Mouse (Mus musculus): Measurements from ENCODE around the gene Qsox1. TPM values are rescaled to one million over a fixed set of nuclear protein-coding genes. Genes with fewer than 3 reads are reported as not detected.

The Qsox1 gene
- 238 and 239 TPM in 2 replicates for polyA plus RNA-seq (2015; fragmentation: Nextera tagmentation; extraction: Ambion mirVana)

DNA sequence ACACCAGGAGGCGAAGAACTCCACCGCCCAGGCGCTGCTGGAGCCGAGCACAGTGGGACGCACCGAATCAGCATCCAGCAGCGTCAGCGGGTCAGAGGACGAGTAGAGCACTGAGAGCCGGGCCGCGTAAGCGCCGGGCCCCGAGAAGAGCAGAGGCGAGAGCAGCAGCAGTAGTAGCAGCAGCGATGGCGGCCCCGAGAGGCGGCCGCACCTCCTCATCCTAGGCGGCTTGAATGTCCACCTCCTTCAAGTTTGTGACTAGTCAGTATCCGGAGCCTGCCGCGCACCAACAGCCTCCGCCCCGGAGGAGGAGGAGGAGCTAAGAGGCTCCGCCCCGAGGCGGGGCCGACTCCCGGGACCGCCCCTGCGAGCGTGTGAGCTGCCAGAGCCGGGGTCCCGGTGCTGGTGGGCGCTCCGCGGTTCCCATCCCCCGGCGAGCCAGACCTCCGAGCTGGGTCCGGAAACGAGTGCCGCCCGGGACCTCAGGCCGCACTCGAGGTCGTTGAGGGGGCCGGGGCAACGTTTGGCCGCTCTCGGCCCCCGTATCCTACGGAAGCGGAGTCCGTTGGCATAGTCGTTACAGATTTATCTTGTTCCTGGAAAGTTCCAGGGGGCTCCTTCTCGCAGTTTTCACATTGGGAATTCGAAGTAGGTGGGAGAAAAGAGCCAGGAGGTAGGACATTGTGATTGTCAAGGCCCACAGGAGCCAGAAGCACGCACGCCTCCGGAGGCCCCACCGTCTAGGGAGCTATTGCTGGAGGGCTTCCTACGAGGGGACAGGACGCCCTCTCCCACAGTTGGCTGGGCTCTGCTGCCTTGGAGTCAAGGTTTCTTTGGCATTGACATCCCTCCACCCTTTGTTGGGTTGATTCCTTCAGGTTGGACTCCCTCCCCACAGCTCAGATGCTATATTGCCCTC, at the start of gene Qsox1:
Qsox1 (minus strand) TSS at position 309 of the 919 bp plus-strand sequence.
- H3K27me3 ChIP-seq (ENCODE audit: insufficient read depth, low read length) = no peaks in the 10 kb centered on the region
- TF ChIP-seq CTCF (IDR thresholded peaks at IDR 0.05; ENCODE audit: low read depth) = no peak
- TF ChIP-seq EP300 (IDR thresholded peaks at IDR 0.05; ENCODE audit: low read depth) = no peak
- peak within 1 kb of the TSS; percentile 80 for H3K4me2 ChIP-seq (ENCODE audit: low read depth, low read length)
- H3K4me3 ChIP-seq (ENCODE audit: low read depth, low read length) = peak within 1 kb of the TSS; percentile 80
- ATAC-seq (peak; percentile 87), DNase-seq (peak; percentile 96)
- H3K36me3 ChIP-seq (replicated peaks; ENCODE audit: insufficient read depth, low read length) = no peaks in the 10 kb centered on the region
- H3K4me1 ChIP-seq (ENCODE audit: insufficient read depth) = peaks cover 36% of the 10 kb centered on the region
- WGBS (ENCODE audit: insufficient replicate concordance) = under 1% methylated on average over 66 of the region's 67 CpGs
- H3K9ac ChIP-seq (replicated peaks) = peak within 1 kb of the TSS; percentile 84
- H3K9me3 ChIP-seq (ENCODE audit: low read length) = no peaks in the 10 kb centered on the region
- peak within 1 kb of the TSS; percentile 85 for H3K27ac ChIP-seq (ENCODE audit: low read depth)

DNA sequence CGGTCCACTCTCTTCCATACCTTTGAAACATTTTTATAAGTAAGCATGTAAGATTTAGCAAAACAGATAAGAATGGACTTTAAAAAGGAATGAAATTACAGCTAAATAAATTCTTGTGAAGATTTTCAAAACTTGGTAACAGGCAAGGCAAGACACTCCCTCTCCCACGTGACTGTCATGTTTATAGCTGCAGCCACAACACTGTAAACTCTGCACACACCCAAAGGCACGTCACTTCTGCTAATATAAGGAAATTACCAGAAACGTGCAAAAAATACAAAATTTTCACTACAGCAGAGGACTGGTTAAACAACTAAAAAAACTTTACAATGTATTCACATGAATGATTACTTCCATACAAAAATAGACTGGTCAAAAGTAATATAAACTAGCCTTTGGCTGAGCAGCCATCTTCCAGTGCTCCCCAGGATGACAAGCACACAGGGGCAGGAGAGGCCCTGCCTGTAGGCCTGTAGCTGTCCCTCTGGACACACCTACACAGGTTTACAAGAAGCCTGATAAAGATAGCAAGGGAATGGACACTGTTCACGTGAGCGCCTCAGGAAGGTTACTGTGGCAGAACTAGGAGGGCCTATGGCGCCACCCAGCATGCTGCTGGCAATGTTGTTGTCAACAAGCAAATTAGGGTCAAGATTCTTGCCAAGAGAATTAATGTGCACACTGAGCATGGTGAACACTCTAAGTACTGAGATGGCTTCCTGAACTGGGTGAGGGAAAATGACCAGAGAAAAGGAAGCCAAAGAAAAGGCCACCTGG, 42.4 kb upstream of the Qsox1 start:
- Histone ChIP-seq H3K27me3 (ENCODE audit: insufficient read depth, low read length) (no peaks in the 10 kb centered on the region), H3K9ac (replicated peaks) (no peak overlapping the region; the same call in 1 of the 2 replicates), H3K36me3 (replicated peaks; ENCODE audit: insufficient read depth, low read length) (peaks cover 59% of the 10 kb centered on the region), H3K4me3 (ENCODE audit: low read depth, low read length) (no peak overlapping the region), H3K27ac (ENCODE audit: low read depth) (no peak overlapping the region), H3K9me3 (ENCODE audit: low read length) (no peaks in the 10 kb centered on the region), H3K4me2 (ENCODE audit: low read depth, low read length) (no peak overlapping the region), H3K4me1 (ENCODE audit: insufficient read depth) (no peaks in the 10 kb centered on the region)
- DNase-seq = no peak
- 83% methylated on average over 7 of the region's 7 CpGs for WGBS (ENCODE audit: insufficient replicate concordance)
- no peak for ATAC-seq
- no peak for TF ChIP-seq EP300 (IDR thresholded peaks at IDR 0.05; ENCODE audit: low read depth)
- TF ChIP-seq CTCF (IDR thresholded peaks at IDR 0.05; ENCODE audit: low read depth) = no peak

DNA sequence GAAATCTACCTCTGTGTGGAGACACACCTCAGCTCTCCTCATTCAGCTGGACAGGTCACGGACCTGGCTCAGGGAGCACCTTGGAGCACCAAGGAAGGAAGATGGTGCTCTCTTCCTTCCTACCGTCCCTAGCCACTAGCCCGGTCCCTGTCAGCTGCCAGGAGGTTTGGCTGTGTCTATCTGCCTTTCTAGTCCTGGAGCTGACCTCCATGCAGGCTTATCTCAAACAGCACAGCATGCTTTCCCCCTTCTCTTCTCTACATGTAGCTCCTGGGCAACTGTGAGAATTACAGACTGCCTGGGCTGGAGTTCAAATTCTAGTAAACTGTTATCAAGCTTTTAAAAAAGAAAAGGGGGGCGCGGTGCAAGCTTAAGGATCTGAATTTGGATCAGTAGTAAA, 40.3 kb upstream of the Qsox1 start:
- 76% methylated on average over 5 of the region's 5 CpGs for WGBS (ENCODE audit: insufficient replicate concordance)
- H3K9me3 ChIP-seq (ENCODE audit: low read length) = no peaks in the 10 kb centered on the region
- TF ChIP-seq EP300 (IDR thresholded peaks at IDR 0.05; ENCODE audit: low read depth) = no peak
- no peak for TF ChIP-seq CTCF (IDR thresholded peaks at IDR 0.05; ENCODE audit: low read depth)
- ATAC-seq = no peak
- no peaks in the 10 kb centered on the region for H3K4me1 ChIP-seq (ENCODE audit: insufficient read depth)
- no peak overlapping the region for H3K9ac ChIP-seq (replicated peaks)
- no peak overlapping the region for H3K27ac ChIP-seq (ENCODE audit: low read depth)
- H3K4me2 ChIP-seq (ENCODE audit: low read depth, low read length) = no peak overlapping the region
- H3K4me3 ChIP-seq (ENCODE audit: low read depth, low read length) = no peak overlapping the region
- no peak for DNase-seq
- peaks cover 53% of the 10 kb centered on the region for H3K36me3 ChIP-seq (replicated peaks; ENCODE audit: insufficient read depth, low read length)
- no peaks in the 10 kb centered on the region for H3K27me3 ChIP-seq (ENCODE audit: insufficient read depth, low read length)

GRCm38 (mm10) chr1:155844235-155844634, 31.5 kb upstream of the Qsox1 start:
- DNase-seq (no peak), ATAC-seq (no peak)
- H3K4me3 ChIP-seq (ENCODE audit: low read depth, low read length) = no peak overlapping the region
- H3K36me3 ChIP-seq (replicated peaks; ENCODE audit: insufficient read depth, low read length) = peaks cover 31% of the 10 kb centered on the region
- TF ChIP-seq CTCF (IDR thresholded peaks at IDR 0.05; ENCODE audit: low read depth) (no peak), EP300 (IDR thresholded peaks at IDR 0.05; ENCODE audit: low read depth) (no peak)
- H3K27me3 ChIP-seq (ENCODE audit: insufficient read depth, low read length) = no peaks in the 10 kb centered on the region
- peaks cover 12% of the 10 kb centered on the region for H3K4me1 ChIP-seq (ENCODE audit: insufficient read depth)
- H3K27ac ChIP-seq (ENCODE audit: low read depth) = 0 out of 2 replicates have a peak overlapping the region, but pooled peaks have one; percentile 48
- H3K9ac ChIP-seq (replicated peaks) = no peak overlapping the region
- 65% methylated on average over 5 of the region's 5 CpGs for WGBS (ENCODE audit: insufficient replicate concordance)
- H3K4me2 ChIP-seq (ENCODE audit: low read depth, low read length) = no peak overlapping the region
- H3K9me3 ChIP-seq (ENCODE audit: low read length) = peaks cover 3% of the 10 kb centered on the region; the same call in 1 of the 2 replicates

- H3K9ac ChIP-seq (replicated peaks) = no peak overlapping the region
- H3K36me3 ChIP-seq (replicated peaks; ENCODE audit: insufficient read depth, low read length) = peaks cover 29% of the 10 kb centered on the region
- 0 out of 2 replicates have a peak overlapping the region, but pooled peaks have one; percentile 48 for H3K27ac ChIP-seq (ENCODE audit: low read depth)
- H3K4me1 ChIP-seq (ENCODE audit: insufficient read depth) = peaks cover 12% of the 10 kb centered on the region
- ATAC-seq (peak; percentile 75), DNase-seq (no peak)
- no peak overlapping the region for H3K4me3 ChIP-seq (ENCODE audit: low read depth, low read length)
- no peak for TF ChIP-seq EP300 (IDR thresholded peaks at IDR 0.05; ENCODE audit: low read depth)
- H3K9me3 ChIP-seq (ENCODE audit: low read length) = peaks cover 3% of the 10 kb centered on the region; the same call in 1 of the 2 replicates
- 63% methylated on average over 4 of the region's 4 CpGs for WGBS (ENCODE audit: insufficient replicate concordance)
- H3K4me2 ChIP-seq (ENCODE audit: low read depth, low read length) = no peak overlapping the region
- H3K27me3 ChIP-seq (ENCODE audit: insufficient read depth, low read length) = no peaks in the 10 kb centered on the region
Observed at GRCm38 (mm10) chr1:155843538-155843937, 30.8 kb upstream of the Qsox1 start.

DNA sequence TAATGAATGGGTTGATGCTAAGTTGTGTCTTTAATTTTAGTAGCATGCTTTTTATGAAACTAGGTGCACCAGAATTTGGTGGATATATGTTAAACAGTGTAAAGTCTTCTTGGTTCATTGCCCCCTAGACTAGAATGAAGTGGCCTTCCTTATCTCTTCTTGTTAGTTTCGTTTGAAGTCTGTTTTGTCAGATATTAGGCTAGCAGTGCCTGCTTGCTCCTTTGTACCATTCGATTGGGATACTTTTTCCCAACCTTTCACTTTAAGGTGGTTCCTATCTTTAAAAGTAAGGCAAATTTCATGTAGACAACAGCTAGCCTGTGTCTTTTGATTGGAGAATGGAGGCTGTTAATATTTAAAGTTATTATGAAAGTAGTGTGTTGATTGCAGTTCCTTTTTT, 23.0 kb upstream of the Qsox1 start:
- peak; percentile 48 for TF ChIP-seq EP300 (IDR thresholded peaks at IDR 0.05; ENCODE audit: low read depth)
- TF ChIP-seq CTCF (IDR thresholded peaks at IDR 0.05; ENCODE audit: low read depth) = no peak
- 0 out of 2 replicates have a peak, but pooled peaks cover 3% of the 10 kb centered on the region for H3K9me3 ChIP-seq (ENCODE audit: low read length)
- ATAC-seq (no peak), DNase-seq (no peak)
- H3K27ac ChIP-seq (ENCODE audit: low read depth) = no peak overlapping the region
- no peak overlapping the region for H3K9ac ChIP-seq (replicated peaks)
- no peaks in the 10 kb centered on the region for H3K27me3 ChIP-seq (ENCODE audit: insufficient read depth, low read length)
- H3K36me3 ChIP-seq (replicated peaks; ENCODE audit: insufficient read depth, low read length) = no peaks in the 10 kb centered on the region
- no peak overlapping the region for H3K4me2 ChIP-seq (ENCODE audit: low read depth, low read length)
- H3K4me3 ChIP-seq (ENCODE audit: low read depth, low read length) = no peak overlapping the region
- peaks cover 3% of the 10 kb centered on the region; the same call in 1 of the 2 replicates for H3K4me1 ChIP-seq (ENCODE audit: insufficient read depth)
- 35% methylated on average over 2 of the region's 2 CpGs for WGBS (ENCODE audit: insufficient replicate concordance)

Data from liver, postnatal 0 days (tissue).